Mouse (Mus musculus): Measurements from ENCODE around the gene Mgat4c. TPM values are rescaled to one million over a fixed set of nuclear protein-coding genes. Genes with fewer than 3 reads are reported as not detected.

The Mgat4c gene
- not detected for polyA plus RNA-seq (2014; fragmentation: Illumina TruSeq; extraction: RNeasy Lipid Tissue Mini Kit (QIAGEN cat#74804); ENCODE audit: low read depth, low replicate concordance)

GRCm38 (mm10) chr10:101681437-101681912 lies at the start of gene Mgat4c:
Mgat4c (plus strand) TSS chr10:101681487.

